Mouse (Mus musculus) liver, adult (tissue): Measurements from ENCODE around the gene Nipal1.

Experiments
- GATA4 ChIP-seq: IDR thresholded peaks from 2 replicates; pipeline ENCODE4 v1.6.1; 2014; ENCODE audit warnings: mild to moderate bottlenecking, low read length; ENCODE audit not compliant: insufficient replicate concordance

Gene Nipal1

GRCm38 (mm10) chr5:72653068-72653674 is 5.6 kb downstream of the Nipal1 start:
- TF ChIP-seq GATA4 = no peak

GRCm38 (mm10) chr5:72656270-72656791 is 8.7 kb downstream of the Nipal1 start:
- no peak for TF ChIP-seq GATA4

GRCm38 (mm10) chr5:72658375-72658774 is 10.8 kb downstream of the Nipal1 start:
- TF ChIP-seq GATA4 = no peak

- TF ChIP-seq GATA4 = no peak
Observed at GRCm38 (mm10) chr5:72661051-72661781, 13.6 kb downstream of the Nipal1 start.

GRCm38 (mm10) chr5:72664126-72664525 is 16.5 kb downstream of the Nipal1 start:
- TF ChIP-seq GATA4 = no peak

GRCm38 (mm10) chr5:72664854-72665253 is 17.3 kb downstream of the Nipal1 start:
- no peak for TF ChIP-seq GATA4

GRCm38 (mm10) chr5:72665281-72665680 is 17.7 kb downstream of the Nipal1 start:
- TF ChIP-seq GATA4 = no peak

- no peak for TF ChIP-seq GATA4
Observed at GRCm38 (mm10) chr5:72666428-72666827, 18.8 kb downstream of the Nipal1 start.

GRCm38 (mm10) chr5:72668351-72668750 is 20.8 kb downstream of the Nipal1 start:
- no peak for TF ChIP-seq GATA4

- TF ChIP-seq GATA4 = no peak
Observed at GRCm38 (mm10) chr5:72671017-72671699, 23.6 kb downstream of the Nipal1 start.

- TF ChIP-seq GATA4 = no peak
Observed at GRCm38 (mm10) chr5:72674994-72675542, 27.5 kb downstream of the Nipal1 start.

- no peak for TF ChIP-seq GATA4
Observed at GRCm38 (mm10) chr5:72681451-72681850, 33.9 kb downstream of the Nipal1 start.

GRCm38 (mm10) chr5:72689556-72689955 is 42.0 kb downstream of the Nipal1 start:
- no peak for TF ChIP-seq GATA4

GRCm38 (mm10) chr5:72690516-72690915 is 42.9 kb downstream of the Nipal1 start:
- TF ChIP-seq GATA4 = no peak

GRCm38 (mm10) chr5:72694684-72695083 is 47.1 kb downstream of the Nipal1 start:
- TF ChIP-seq GATA4 = no peak

GRCm38 (mm10) chr5:72696491-72696890 is 48.9 kb downstream of the Nipal1 start:
- no peak for TF ChIP-seq GATA4
